Comparison of ENCODE assay signal across 29 mouse cellular contexts in the genomic region with DNA sequence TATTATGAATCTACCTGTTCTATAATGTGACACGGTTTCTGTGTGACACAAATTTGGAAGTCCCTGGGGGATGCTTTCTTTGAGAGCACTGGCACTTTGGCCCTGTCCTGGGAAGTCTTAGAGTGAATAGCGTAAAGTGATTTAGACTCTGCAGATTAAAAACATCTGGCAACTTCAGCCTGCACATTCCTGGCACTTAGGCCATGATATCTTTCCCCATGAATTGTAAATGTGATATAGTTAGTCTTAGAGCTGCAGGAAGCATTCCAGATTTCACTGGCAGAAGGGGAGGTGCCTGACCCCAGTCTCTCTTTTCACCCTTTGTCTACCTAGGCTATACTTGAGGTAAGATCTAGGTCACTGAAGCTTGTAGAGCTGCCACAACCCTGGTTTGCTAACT.
DNase-seq lines count a peak whose midpoint lies in the region; ATAC-seq and TF ChIP-seq lines count a peak whose summit lies in the region.
"Had no signal": no experiment of that assay in that cellular context is flagged by ENCODE, and none has a peak within 500 bp of the region (broad histone marks: within the 10 kb centered on the region; RNA-seq: fewer than 3 reads in every experiment).

No protein-coding gene starts in this region.

- H3K27ac ChIP-seq in heart, embryonic 15.5 days, result peak overlapping the region; percentile 19; the same call in 1 of the 2 replicates
- H3K27ac ChIP-seq in forebrain, postnatal 0 days (ENCODE audit: low read depth, low read length), result no peak overlapping the region
- H3K27ac ChIP-seq: forebrain, embryonic 13.5 days; hindbrain, embryonic 14.5 days; left cerebral cortex, adult 2 months; liver, embryonic 12.5 days; midbrain, embryonic 13.5 days; stomach, embryonic 15.5 days had no signal

- WGBS in heart, embryonic 15.5 days, result 30% methylated on average over 2 of the region's 2 CpGs
- 90% methylated on average over 2 of the region's 2 CpGs for WGBS in forebrain, postnatal 0 days

- H3K36me3 ChIP-seq in heart, embryonic 15.5 days, result no peaks in the 10 kb centered on the region
- no peaks in the 10 kb centered on the region for H3K36me3 ChIP-seq in forebrain, postnatal 0 days (ENCODE audit: insufficient read depth)
- H3K36me3 ChIP-seq: liver, embryonic 12.5 days; midbrain, embryonic 13.5 days; stomach, embryonic 15.5 days had no signal

- no peak overlapping the region for H3K4me2 ChIP-seq in heart, embryonic 15.5 days
- H3K4me2 ChIP-seq in forebrain, postnatal 0 days (ENCODE audit: low read depth), result no peak overlapping the region
- H3K4me2 ChIP-seq: forebrain, embryonic 13.5 days; heart, embryonic 11.5 days; hindbrain, embryonic 14.5 days; liver, embryonic 12.5 days; midbrain, embryonic 13.5 days; stomach, embryonic 15.5 days had no signal

- H3K9me3 ChIP-seq in heart, embryonic 15.5 days (replicated peaks), result no peaks in the 10 kb centered on the region
- H3K9me3 ChIP-seq in forebrain, postnatal 0 days (ENCODE audit: low read length), result no peaks in the 10 kb centered on the region
- H3K9me3 ChIP-seq: forebrain, embryonic 13.5 days; liver, embryonic 12.5 days; midbrain, embryonic 13.5 days; stomach, embryonic 15.5 days had no signal

- H3K4me3 ChIP-seq in heart, embryonic 15.5 days, result no peak overlapping the region
- no peak overlapping the region for H3K4me3 ChIP-seq in forebrain, postnatal 0 days (ENCODE audit: low read depth, low read length)
- H3K4me3 ChIP-seq: erythroblast, embryonic 14.5 days; forebrain, embryonic 13.5 days; left cerebral cortex, adult 2 months; liver, embryonic 12.5 days; midbrain, embryonic 13.5 days; stomach, embryonic 15.5 days had no signal

- no peak overlapping the region for H3K9ac ChIP-seq in heart, embryonic 15.5 days
- H3K9ac ChIP-seq in forebrain, postnatal 0 days, result no peak overlapping the region
- H3K9ac ChIP-seq: forebrain, embryonic 13.5 days; hindbrain, embryonic 14.5 days; liver, embryonic 12.5 days; midbrain, embryonic 13.5 days; stomach, embryonic 15.5 days had no signal

- ATAC-seq in heart, embryonic 15.5 days (replicated peaks; ENCODE audit: insufficient number of reproducible peaks, insufficient read depth, low FRiP score, low read depth), result no peak
- no peak for ATAC-seq in forebrain, postnatal 0 days
- ATAC-seq: forebrain, embryonic 13.5 days; intestine, postnatal 0 days; liver, embryonic 12.5 days; midbrain, embryonic 13.5 days; Patski had no signal

- no peak for DNase-seq in heart, adult 9 months (ENCODE audit: low spot score in 2 of 2)
- DNase-seq in NIH3T3 (ENCODE audit: low read depth), result peak; percentile 30
- DNase-seq in embryo, embryonic 9.5 days (ENCODE audit: extremely low spot score), result peak; percentile 14
- peak; percentile 72 for DNase-seq in forelimb bud, embryonic 11.5 days (ENCODE audit: low read depth, low spot score)
- DNase-seq in forebrain, postnatal 0 days, result no peak
- DNase-seq in layer of hippocampus, adult 9-10 months (ENCODE audit: low spot score), result no peak
- no peak for DNase-seq in kidney, postnatal 25 days
- DNase-seq: adrenal gland, adult 8-10 months; cerebellum, adult 11-12 months; cerebellum, postnatal 10 days; gastrocnemius, postnatal 10 days; heart, postnatal 4 days; kidney, postnatal 36 days; left cerebral cortex, postnatal 4 days; lung, adult 18-20 months; lung, postnatal 14 days; right cerebral cortex, postnatal 4 days; thymus, postnatal 25 days had no signal

- H3K27me3 ChIP-seq in heart, embryonic 15.5 days, result no peaks in the 10 kb centered on the region
- no peaks in the 10 kb centered on the region for H3K27me3 ChIP-seq in forebrain, postnatal 0 days (ENCODE audit: insufficient read depth, low read length)
- H3K27me3 ChIP-seq: forebrain, embryonic 13.5 days; liver, embryonic 12.5 days; midbrain, embryonic 13.5 days; Patski; stomach, embryonic 15.5 days had no signal

- H3K4me1 ChIP-seq in heart, embryonic 15.5 days (replicated peaks), result peaks cover 7% of the 10 kb centered on the region
- H3K4me1 ChIP-seq in forebrain, postnatal 0 days (ENCODE audit: insufficient read depth), result no peaks in the 10 kb centered on the region
- H3K4me1 ChIP-seq: forebrain, embryonic 13.5 days; liver, embryonic 12.5 days; midbrain, embryonic 13.5 days; stomach, embryonic 15.5 days had no signal

- no peak for TF ChIP-seq CTCF in forebrain, postnatal 0 days (IDR thresholded peaks at IDR 0.05; ENCODE audit: low read depth)

Comparison
In these comparisons a context has a peak if more than half of its experiments do, and no peak if none do; other contexts are left out.
1. DNase-seq: peak in NIH3T3 (single experiment), embryo, embryonic 9.5 days (single experiment) and forelimb bud, embryonic 11.5 days (single experiment); none in heart, adult 9 months (0 of 2), forebrain, postnatal 0 days (single experiment), layer of hippocampus, adult 9-10 months (single experiment) and kidney, postnatal 25 days (0 of 2).